Mouse (Mus musculus): ENCODE results near the gene Gm21973. TPM values are rescaled to one million over a fixed set of nuclear protein-coding genes. Genes with fewer than 3 reads are reported as not detected.

Gene Gm21973
- not detected for polyA plus RNA-seq (2017; shearing (Covaris generic))

DNA sequence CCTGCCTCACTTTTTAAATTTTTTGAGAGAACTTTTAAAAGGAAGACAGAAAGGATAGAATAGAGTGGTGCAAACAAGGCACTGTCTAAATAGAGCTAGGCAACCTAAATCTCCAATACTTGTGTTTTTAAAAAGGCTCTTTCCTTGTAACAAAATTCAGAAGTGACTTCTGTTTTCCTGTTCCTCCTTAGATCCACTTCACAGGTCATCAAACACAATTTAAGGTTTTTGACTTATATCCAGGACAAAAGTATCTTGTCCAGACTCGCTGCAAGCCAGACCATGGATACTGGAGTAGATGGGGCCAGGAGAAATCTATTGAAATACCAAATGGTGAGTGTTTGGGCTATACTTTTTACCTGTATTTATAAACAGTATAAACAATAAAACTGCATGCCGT, at the start of gene Gm21973:
Gm21973 (plus strand) TSS at position 301 of the 400 bp plus-strand sequence.

DNA sequence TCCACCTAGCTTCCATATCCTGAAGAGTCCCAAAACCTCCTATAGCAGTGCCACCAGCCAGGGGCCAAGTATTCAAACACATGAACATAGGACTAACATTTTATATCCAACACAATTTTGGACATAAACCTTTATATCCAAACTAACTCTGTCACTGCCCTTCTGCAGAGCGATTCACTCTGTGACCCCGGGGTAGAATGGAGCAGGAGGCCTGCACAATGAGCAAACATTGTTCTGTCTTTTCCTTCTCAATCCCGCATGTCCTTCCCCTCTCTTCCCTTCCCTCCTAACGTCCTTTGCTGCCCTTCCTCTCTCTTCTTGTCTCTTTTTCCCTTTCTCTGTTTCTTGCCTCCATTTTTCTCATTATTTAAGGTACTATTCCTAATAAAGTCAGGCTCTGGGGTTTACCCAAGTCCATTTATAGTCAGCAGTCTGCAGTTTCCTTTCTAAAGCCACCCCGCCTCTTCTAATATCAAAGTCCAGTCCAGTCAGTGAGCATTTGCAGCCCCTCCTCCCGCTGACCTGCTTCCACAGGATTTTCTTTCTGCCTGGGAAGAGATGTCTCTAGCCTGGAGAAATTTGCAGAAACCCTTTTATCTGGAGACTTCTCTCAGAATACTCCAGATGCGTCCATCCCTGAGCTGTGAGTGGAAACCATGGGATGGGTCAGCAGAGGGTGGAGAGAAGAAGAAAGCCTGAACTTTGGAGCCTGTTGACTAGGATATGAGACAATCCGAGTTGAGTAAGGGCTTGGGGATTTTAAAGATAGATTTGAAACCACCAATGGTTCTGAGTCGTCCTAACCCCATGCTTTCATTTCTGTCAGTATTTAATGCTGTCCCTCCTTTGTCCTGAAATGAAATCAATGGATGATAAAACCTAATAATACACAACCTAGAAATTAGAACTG, 33.1 kb downstream of the Gm21973 start, which contains the start of gene Agxt2:
Agxt2 (plus strand) TSS at position 494 of the 910 bp plus-strand sequence.

Other genes with a start within 250 kb of the Gm21973 start
- gene Prlr, start 148.1 kb upstream of the Gm21973 start, polyA plus RNA-seq (2017; shearing (Covaris generic)) = 0.34 TPM
- not detected for gene Agxt2, start 33.2 kb downstream of the Gm21973 start, polyA plus RNA-seq (2017; shearing (Covaris generic))
- gene Dnajc21, start 145.1 kb downstream of the Gm21973 start, polyA plus RNA-seq (2017; shearing (Covaris generic)) = 5.3 TPM
- gene Brix1, start 160.6 kb downstream of the Gm21973 start, polyA plus RNA-seq (2017; shearing (Covaris generic)) = 117 TPM
- gene Rad1, start 160.6 kb downstream of the Gm21973 start, polyA plus RNA-seq (2017; shearing (Covaris generic)) = 47.4 TPM
- not detected for gene Ttc23l, start 233.3 kb downstream of the Gm21973 start, polyA plus RNA-seq (2017; shearing (Covaris generic))

Data from activated CD4-positive, CD25-positive, alpha-beta regulatory T cell, adult 9 weeks (primary cell).